Mouse (Mus musculus): ENCODE data around the gene Tpbgl. TPM values are rescaled to one million over a fixed set of nuclear protein-coding genes. Genes with fewer than 3 reads are reported as not detected.

Gene Tpbgl
- polyA plus RNA-seq, 1 experiment, result 0.04 TPM

DNA sequence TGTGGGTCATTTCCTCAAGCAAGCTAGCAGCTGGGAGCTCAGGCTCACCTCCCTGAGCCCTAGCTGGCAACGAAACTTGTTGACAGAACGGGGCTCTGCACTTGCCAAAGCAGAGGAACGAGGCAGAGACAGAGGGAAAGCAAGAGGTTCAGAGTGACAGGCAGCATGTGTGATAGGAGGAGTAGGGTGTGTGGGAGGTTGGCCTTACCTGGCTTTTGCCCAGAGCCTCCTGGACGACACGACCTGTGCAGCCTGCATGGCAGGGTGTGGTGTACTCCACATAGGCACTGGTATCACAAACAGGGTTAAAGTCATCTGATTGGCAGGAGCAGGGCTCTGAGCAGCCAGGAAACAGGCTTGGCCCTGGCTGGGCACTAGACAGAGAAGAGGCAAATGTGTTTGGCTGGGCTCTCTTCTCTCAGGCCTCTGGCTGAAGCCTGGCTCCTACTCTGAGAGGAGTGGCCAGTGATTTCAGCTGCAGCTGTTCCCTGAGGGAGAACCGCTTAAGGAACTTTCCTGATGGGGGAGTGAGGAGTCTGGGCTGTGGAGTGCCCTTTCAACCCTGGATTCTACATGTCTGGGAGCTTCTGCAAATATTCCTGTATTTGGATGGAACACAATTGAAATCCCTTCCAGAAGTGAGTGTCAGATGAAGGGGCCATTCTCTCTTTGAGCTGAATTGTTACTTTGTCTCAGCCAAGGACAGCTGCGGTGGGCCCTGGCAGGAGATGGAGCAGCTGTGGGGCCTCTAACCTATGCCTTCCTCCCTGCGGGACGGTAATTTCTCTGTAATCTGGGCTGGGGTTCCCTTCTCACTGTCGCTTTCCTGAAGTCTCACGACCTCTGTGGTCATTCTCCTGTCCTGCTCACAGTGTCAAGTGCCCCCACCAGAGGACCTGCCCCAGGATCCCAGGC, 37.9 kb upstream of the Tpbgl start:
- no peaks in the 10 kb centered on the region for H3K36me3 ChIP-seq (replicated peaks; ENCODE audit: low read length)
- no peak overlapping the region for H3K4me3 ChIP-seq (replicated peaks)
- TF ChIP-seq GATA1 (IDR thresholded peaks at IDR 0.05; ENCODE audit: borderline replicate concordance, low read length) (no peak), FLI1 (IDR thresholded peaks at IDR 0.05; ENCODE audit: low read length) (no peak)
- H3K27me3 ChIP-seq (replicated peaks), result peaks cover 80% of the 10 kb centered on the region
- no peaks in the 10 kb centered on the region for H3K4me1 ChIP-seq
- H3K9me3 ChIP-seq, result no peaks in the 10 kb centered on the region

GRCm38 (mm10) chr7:99663507-99664220, 36.8 kb upstream of the Tpbgl start:
- TF ChIP-seq FLI1 (IDR thresholded peaks at IDR 0.05; ENCODE audit: low read length) (no peak), GATA1 (IDR thresholded peaks at IDR 0.05; ENCODE audit: borderline replicate concordance, low read length) (no peak)

GRCm38 (mm10) chr7:99662311-99662710, 35.4 kb upstream of the Tpbgl start:
- Histone ChIP-seq H3K9me3 (no peaks in the 10 kb centered on the region), H3K4me3 (replicated peaks) (no peak overlapping the region), H3K27me3 (replicated peaks) (peaks cover 69% of the 10 kb centered on the region), H3K4me1 (no peaks in the 10 kb centered on the region), H3K36me3 (replicated peaks; ENCODE audit: low read length) (no peaks in the 10 kb centered on the region)
- TF ChIP-seq GATA1 (IDR thresholded peaks at IDR 0.05; ENCODE audit: borderline replicate concordance, low read length) (no peak), FLI1 (IDR thresholded peaks at IDR 0.05; ENCODE audit: low read length) (no peak)

More at GRCm38 (mm10) chr7:99663507-99664220, 36.8 kb upstream of the Tpbgl start:
- Histone ChIP-seq H3K36me3 (replicated peaks; ENCODE audit: low read length) (no peaks in the 10 kb centered on the region), H3K9me3 (no peaks in the 10 kb centered on the region), H3K27me3 (replicated peaks) (peaks cover 79% of the 10 kb centered on the region), H3K4me1 (no peaks in the 10 kb centered on the region), H3K4me3 (replicated peaks) (no peak overlapping the region)

- Histone ChIP-seq H3K4me1 (no peaks in the 10 kb centered on the region), H3K36me3 (replicated peaks; ENCODE audit: low read length) (no peaks in the 10 kb centered on the region), H3K4me3 (replicated peaks) (no peak overlapping the region), H3K27me3 (replicated peaks) (peaks cover 68% of the 10 kb centered on the region), H3K9me3 (no peaks in the 10 kb centered on the region)
- no peak for TF ChIP-seq FLI1 (IDR thresholded peaks at IDR 0.05; ENCODE audit: low read length)
- TF ChIP-seq GATA1 (IDR thresholded peaks at IDR 0.05; ENCODE audit: borderline replicate concordance, low read length), result no peak
These were observed 34.8 kb upstream of the Tpbgl start for GRCm38 (mm10) chr7:99661571-99662230.

DNA sequence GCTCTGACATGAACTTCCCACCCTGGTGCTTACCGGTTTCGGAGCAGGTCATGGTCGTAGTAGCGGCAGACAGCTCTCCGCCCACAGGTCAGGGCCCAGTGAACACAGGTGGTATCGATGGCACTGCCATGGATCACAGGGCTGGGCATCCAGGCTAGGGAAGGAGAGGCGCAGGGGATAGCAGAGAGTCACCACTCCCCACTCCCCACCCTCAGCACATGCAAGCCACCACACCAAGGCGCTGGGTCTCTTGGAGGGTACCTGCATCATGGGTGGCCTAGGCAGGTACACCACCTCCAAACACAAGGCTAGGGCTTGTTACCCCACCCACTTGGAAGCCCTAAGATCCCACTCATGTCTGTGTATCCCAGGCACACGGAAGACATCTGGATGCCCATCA, 34.2 kb upstream of the Tpbgl start:
- H3K36me3 ChIP-seq (replicated peaks; ENCODE audit: low read length), result no peaks in the 10 kb centered on the region
- H3K4me3 ChIP-seq (replicated peaks), result no peak overlapping the region
- H3K4me1 ChIP-seq, result no peaks in the 10 kb centered on the region
- no peak for TF ChIP-seq GATA1 (IDR thresholded peaks at IDR 0.05; ENCODE audit: borderline replicate concordance, low read length)
- no peak for TF ChIP-seq FLI1 (IDR thresholded peaks at IDR 0.05; ENCODE audit: low read length)
- peaks cover 65% of the 10 kb centered on the region for H3K27me3 ChIP-seq (replicated peaks)
- H3K9me3 ChIP-seq, result no peaks in the 10 kb centered on the region

- Histone ChIP-seq H3K9me3 (no peaks in the 10 kb centered on the region), H3K27me3 (replicated peaks) (peaks cover 60% of the 10 kb centered on the region), H3K4me1 (no peaks in the 10 kb centered on the region), H3K4me3 (replicated peaks) (no peak overlapping the region), H3K36me3 (replicated peaks; ENCODE audit: low read length) (no peaks in the 10 kb centered on the region)
- TF ChIP-seq FLI1 (IDR thresholded peaks at IDR 0.05; ENCODE audit: low read length) (no peak), GATA1 (IDR thresholded peaks at IDR 0.05; ENCODE audit: borderline replicate concordance, low read length) (no peak)
These were observed 32.6 kb upstream of the Tpbgl start for GRCm38 (mm10) chr7:99659379-99660029.

GRCm38 (mm10) chr7:99654244-99654643, 27.3 kb upstream of the Tpbgl start:
- Histone ChIP-seq H3K4me1 (no peaks in the 10 kb centered on the region), H3K27me3 (replicated peaks) (peaks cover 45% of the 10 kb centered on the region), H3K36me3 (replicated peaks; ENCODE audit: low read length) (no peaks in the 10 kb centered on the region), H3K4me3 (replicated peaks) (no peak overlapping the region), H3K9me3 (peaks cover 16% of the 10 kb centered on the region)
- TF ChIP-seq GATA1 (IDR thresholded peaks at IDR 0.05; ENCODE audit: borderline replicate concordance, low read length) (no peak), FLI1 (IDR thresholded peaks at IDR 0.05; ENCODE audit: low read length) (no peak)

DNA sequence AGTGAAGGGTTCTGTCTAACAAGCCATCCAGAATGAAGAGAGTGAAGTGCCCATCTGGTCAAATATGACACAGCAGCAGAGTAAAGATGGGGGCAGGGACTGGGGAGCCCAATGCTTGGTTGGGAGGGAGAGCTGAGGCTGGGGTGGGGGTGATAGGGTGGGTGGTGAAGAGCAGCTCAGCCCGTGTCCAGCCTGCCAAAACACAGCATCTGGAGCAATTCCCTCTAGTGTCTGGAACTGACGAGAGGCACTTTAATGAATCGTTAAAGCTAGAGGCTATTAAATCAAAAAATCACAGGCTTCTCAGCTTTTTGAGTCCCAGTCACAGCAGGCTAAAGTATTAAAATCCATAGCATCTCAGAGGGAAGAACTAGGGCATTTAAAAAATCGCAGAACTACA, 22.7 kb upstream of the Tpbgl start:
- TF ChIP-seq GATA1 (IDR thresholded peaks at IDR 0.05; ENCODE audit: borderline replicate concordance, low read length) (no peak), FLI1 (IDR thresholded peaks at IDR 0.05; ENCODE audit: low read length) (no peak)
- H3K9me3 ChIP-seq, result peaks cover 16% of the 10 kb centered on the region
- no peaks in the 10 kb centered on the region for H3K36me3 ChIP-seq (replicated peaks; ENCODE audit: low read length)
- peaks cover 32% of the 10 kb centered on the region for H3K27me3 ChIP-seq (replicated peaks)
- H3K4me1 ChIP-seq, result no peaks in the 10 kb centered on the region
- H3K4me3 ChIP-seq (replicated peaks), result no peak overlapping the region

GRCm38 (mm10) chr7:99648623-99649022, 21.7 kb upstream of the Tpbgl start:
- Histone ChIP-seq H3K9me3 (peaks cover 16% of the 10 kb centered on the region), H3K36me3 (replicated peaks; ENCODE audit: low read length) (no peaks in the 10 kb centered on the region), H3K27me3 (replicated peaks) (peaks cover 34% of the 10 kb centered on the region), H3K4me1 (no peaks in the 10 kb centered on the region), H3K4me3 (replicated peaks) (no peak overlapping the region)
- TF ChIP-seq FLI1 (IDR thresholded peaks at IDR 0.05; ENCODE audit: low read length), result no peak
